Mouse (Mus musculus): ENCODE data around the gene Hao1. TPM values are rescaled to one million over a fixed set of nuclear protein-coding genes. Genes with fewer than 3 reads are reported as not detected.

Gene Hao1
- polyA plus RNA-seq, 1 experiment from 2014 or later: not detected

DNA sequence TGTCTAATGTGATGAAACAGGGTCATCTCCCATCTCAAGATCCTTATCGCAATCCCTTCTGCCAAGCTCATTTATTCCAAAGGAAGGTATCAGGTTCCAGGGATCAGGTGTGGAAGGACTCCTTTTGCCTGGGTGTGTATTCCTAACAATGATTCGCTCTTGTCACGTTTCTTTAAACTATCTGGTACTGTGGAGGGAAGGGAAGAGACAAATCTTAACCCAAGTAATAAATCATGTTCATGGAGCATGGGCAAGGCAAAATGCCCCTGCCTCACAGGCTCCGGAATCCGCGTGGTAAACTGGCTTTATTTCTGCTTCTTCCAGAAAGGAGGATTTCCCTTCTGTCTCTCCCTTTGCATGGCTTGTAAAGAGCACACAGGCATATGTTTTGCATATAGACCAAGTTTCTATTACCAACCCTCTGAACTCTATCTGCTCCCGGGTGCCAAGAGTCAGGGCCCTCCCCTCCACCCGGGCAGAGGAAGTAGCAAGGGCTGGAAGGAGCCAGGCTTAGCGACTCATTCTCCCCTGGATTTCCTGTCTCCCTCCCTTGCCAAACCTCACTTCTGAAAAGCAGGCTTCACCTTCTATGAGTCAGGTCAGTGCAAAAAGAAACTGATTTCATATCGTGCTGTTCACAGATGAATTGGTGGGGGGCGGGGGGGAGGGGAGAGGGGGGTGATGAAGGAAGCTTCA lies 26.6 kb downstream of the Hao1 start:
- 40% methylated on average over 11 of the region's 11 CpGs for WGBS
- H3K4me1 ChIP-seq: peaks cover 10% of the 10 kb centered on the region
- H3K4me2 ChIP-seq: peak overlapping the region; percentile 37
- no peaks in the 10 kb centered on the region for H3K36me3 ChIP-seq
- no peaks in the 10 kb centered on the region for H3K27me3 ChIP-seq
- 0 out of 2 replicates have a peak overlapping the region, but pooled peaks have one; percentile 3 for H3K4me3 ChIP-seq
- peak; percentile 78 for ATAC-seq (ENCODE audit: borderline replicate concordance, extremely low read depth, low FRiP score, low TSS enrichment)
- no peaks in the 10 kb centered on the region for H3K9me3 ChIP-seq
- no peak overlapping the region for H3K9ac ChIP-seq
- H3K27ac ChIP-seq: no peak overlapping the region

DNA sequence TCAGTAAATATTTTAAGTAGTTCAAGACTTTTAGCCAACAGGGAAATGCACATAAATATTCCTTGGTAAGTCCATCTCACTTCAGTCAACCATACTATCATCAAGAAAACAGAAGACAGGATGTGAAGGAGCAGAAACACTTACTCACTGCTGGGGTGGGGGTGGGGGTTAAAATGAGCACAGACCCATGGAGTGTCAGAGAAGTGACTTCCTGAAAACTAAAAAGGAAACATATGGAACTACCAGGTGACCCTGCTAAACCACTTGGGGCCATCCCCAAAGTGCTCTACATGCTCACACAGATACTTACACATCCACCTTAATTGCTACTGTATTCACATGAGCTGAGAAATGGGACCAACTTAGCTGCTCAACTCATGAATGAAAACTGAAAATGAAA lies 36.1 kb downstream of the Hao1 start:
- Histone ChIP-seq H3K27me3 (no peaks in the 10 kb centered on the region), H3K4me3 (no peak overlapping the region), H3K9ac (no peak overlapping the region), H3K36me3 (no peaks in the 10 kb centered on the region), H3K4me2 (no peak overlapping the region), H3K9me3 (no peaks in the 10 kb centered on the region), H3K4me1 (no peaks in the 10 kb centered on the region), H3K27ac (no peak overlapping the region)
- ATAC-seq (ENCODE audit: borderline replicate concordance, extremely low read depth, low FRiP score, low TSS enrichment): no peak

DNA sequence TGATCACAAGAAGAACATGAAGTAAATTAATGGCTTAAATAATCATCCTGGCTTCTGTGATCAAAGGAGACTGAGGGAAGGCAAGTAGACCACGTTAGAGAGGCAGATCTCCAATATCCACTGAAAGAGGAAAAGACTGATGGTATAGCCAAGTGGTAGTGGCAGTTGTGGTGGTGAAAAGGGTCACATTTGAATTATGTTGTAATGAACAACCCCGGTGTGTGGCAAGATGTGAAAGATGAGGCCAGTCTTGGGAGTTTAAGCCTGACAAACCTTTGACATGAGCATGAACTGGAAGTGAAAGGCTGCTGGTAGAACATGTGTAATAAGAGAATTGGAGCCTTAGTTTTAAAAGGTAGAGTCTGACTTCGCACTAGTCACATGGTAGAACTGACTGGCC lies 54.4 kb downstream of the Hao1 start:
- H3K27ac ChIP-seq: no peak overlapping the region
- H3K36me3 ChIP-seq: no peaks in the 10 kb centered on the region
- no peaks in the 10 kb centered on the region for H3K27me3 ChIP-seq
- no peak for ATAC-seq (ENCODE audit: borderline replicate concordance, extremely low read depth, low FRiP score, low TSS enrichment)
- no peaks in the 10 kb centered on the region for H3K4me1 ChIP-seq
- H3K4me3 ChIP-seq: no peak overlapping the region
- H3K4me2 ChIP-seq: no peak overlapping the region
- H3K9me3 ChIP-seq: no peaks in the 10 kb centered on the region
- H3K9ac ChIP-seq: no peak overlapping the region
- 82% methylated on average over 3 of the region's 3 CpGs for WGBS

DNA sequence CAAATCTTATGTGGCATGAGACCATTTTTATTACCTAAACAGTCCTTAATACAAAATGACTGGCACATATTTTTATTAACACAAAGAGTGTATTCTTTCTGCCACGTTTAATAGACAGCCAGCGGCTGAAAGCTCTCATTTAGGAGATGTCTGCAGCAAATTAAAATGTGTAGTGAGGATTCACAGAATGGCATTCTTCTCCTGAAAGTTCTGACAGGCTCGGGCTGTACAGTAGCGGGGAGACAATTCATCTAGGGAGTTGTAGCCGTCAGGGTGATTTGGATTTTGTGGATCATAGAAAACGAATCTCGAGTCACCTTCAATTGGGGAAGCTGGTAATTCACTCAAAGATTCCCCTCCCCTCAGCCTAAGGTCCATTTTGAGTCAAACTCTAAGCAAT lies 55.7 kb downstream of the Hao1 start:
- WGBS: 67% methylated on average over 7 of the region's 7 CpGs
- no peak for ATAC-seq (ENCODE audit: borderline replicate concordance, extremely low read depth, low FRiP score, low TSS enrichment)
- Histone ChIP-seq H3K27ac (no peak overlapping the region), H3K27me3 (no peaks in the 10 kb centered on the region), H3K4me3 (no peak overlapping the region), H3K36me3 (no peaks in the 10 kb centered on the region), H3K9ac (no peak overlapping the region), H3K9me3 (no peaks in the 10 kb centered on the region), H3K4me1 (no peaks in the 10 kb centered on the region), H3K4me2 (no peak overlapping the region)

DNA sequence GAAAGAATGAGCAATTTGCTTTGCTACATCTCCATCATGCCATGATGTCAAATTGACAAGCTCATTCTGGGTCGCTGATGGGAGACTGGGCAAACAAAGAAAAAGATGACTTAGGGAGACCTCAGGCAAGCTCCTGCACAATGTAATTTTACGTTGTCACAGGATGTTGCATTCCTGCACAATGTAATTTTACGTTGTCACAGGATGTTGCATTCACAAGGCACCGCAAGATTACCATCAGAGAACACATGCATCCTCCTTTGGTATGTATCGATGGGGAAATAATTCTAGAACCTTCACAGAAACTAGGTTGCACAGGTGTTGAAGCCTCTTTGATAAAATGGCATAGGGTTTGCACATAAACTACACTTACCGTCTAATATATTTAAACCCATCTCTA lies 65.5 kb downstream of the Hao1 start:
- Histone ChIP-seq H3K4me3 (no peak overlapping the region), H3K27me3 (no peaks in the 10 kb centered on the region), H3K4me1 (no peaks in the 10 kb centered on the region), H3K36me3 (no peaks in the 10 kb centered on the region), H3K27ac (no peak overlapping the region), H3K4me2 (no peak overlapping the region), H3K9ac (no peak overlapping the region), H3K9me3 (no peaks in the 10 kb centered on the region)
- WGBS: 87% methylated on average over 6 of the region's 6 CpGs
- no peak for ATAC-seq (ENCODE audit: borderline replicate concordance, extremely low read depth, low FRiP score, low TSS enrichment)

DNA sequence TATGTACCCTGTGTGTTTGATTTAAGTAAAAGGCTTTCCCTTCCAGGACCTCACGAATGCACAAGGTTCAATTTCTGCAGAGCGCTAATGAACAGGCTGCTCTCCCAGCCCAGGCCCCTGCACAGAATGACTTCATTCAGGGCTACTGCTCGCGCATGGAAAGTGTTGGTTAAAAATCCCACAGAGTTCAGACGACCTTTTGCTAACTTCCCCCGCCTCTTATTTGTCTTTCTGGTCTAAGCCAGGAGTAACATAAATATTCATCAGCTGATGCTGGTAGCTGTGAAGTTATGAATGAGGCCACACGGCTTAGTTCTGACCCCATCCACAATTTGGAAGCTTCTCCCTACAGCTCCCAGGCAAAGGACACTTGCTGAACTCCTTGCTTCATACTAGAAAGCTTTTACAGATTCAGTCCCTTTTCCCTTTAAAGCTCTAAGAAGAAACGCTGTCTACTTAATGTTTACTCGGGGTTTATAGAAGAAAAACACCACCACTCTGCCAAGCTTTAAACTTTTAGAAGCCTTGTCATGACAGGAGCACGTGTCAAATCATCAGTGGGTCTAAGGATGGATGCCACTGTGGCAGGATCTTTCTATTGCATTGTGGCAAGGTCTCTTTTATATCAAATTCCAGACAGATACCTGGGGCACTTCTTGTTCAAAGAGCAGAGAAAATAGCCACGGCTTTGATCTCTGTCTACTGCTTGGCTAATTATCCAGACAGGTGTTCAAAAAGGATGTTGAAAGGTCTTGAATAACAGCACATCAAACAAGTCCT lies 67.9 kb downstream of the Hao1 start:
- Histone ChIP-seq H3K9ac (no peak overlapping the region), H3K4me2 (no peak overlapping the region), H3K36me3 (no peaks in the 10 kb centered on the region), H3K4me3 (no peak overlapping the region), H3K4me1 (0 out of 2 replicates have a peak, but pooled peaks cover 3% of the 10 kb centered on the region), H3K27ac (no peak overlapping the region), H3K27me3 (no peaks in the 10 kb centered on the region), H3K9me3 (no peaks in the 10 kb centered on the region)
- 29% methylated on average over 11 of the region's 11 CpGs for WGBS
- ATAC-seq (ENCODE audit: borderline replicate concordance, extremely low read depth, low FRiP score, low TSS enrichment): no peak

DNA sequence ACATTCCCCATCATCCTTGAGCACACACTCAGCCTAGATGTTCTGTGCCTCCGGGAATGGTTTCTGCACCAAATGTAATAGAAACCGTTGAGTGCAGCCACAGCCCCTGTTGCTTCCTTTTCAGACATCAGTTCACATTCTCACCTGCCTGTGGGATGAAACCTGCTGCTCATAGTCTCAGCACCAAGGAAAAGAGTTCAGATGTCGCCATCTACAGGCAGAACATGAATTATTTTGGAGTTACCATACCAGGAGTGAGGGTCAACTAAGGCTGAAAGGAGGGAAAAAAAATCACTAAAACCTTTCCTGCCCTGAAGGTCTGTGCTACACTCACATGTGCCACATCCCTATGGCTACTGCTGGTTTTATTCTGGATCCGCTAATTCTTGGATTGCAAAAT lies 71.5 kb downstream of the Hao1 start:
- H3K9me3 ChIP-seq: no peaks in the 10 kb centered on the region
- H3K4me2 ChIP-seq: no peak overlapping the region
- ATAC-seq (ENCODE audit: borderline replicate concordance, extremely low read depth, low FRiP score, low TSS enrichment): no peak
- H3K27me3 ChIP-seq: no peaks in the 10 kb centered on the region
- H3K9ac ChIP-seq: no peak overlapping the region
- no peak overlapping the region for H3K4me3 ChIP-seq
- H3K36me3 ChIP-seq: no peaks in the 10 kb centered on the region
- H3K27ac ChIP-seq: no peak overlapping the region
- 28% methylated on average over 4 of the region's 4 CpGs for WGBS
- H3K4me1 ChIP-seq: 0 out of 2 replicates have a peak, but pooled peaks cover 3% of the 10 kb centered on the region

DNA sequence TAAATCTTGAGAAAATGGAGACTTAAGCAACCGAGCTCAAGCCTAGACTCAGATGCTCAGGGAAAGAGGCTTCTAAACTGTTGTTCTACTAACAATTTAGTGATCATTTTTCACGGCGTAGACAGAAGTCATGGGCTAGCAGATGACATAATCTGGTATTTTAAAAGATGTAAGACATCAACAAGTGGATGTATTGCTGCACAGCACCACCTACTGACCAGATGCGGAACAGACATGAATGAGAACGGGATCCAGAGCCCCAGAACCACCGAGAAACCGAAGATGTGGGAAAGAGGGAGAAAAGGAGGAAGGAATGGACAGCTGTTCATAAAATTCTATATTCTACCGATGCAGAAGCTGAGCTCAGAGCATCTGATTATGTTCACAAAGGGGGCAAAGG lies 72.4 kb downstream of the Hao1 start:
- H3K9ac ChIP-seq: no peak overlapping the region
- H3K4me1 ChIP-seq: 0 out of 2 replicates have a peak, but pooled peaks cover 3% of the 10 kb centered on the region
- ATAC-seq (ENCODE audit: borderline replicate concordance, extremely low read depth, low FRiP score, low TSS enrichment): no peak; the same call in 1 of the 2 replicates
- no peak overlapping the region for H3K4me2 ChIP-seq
- H3K27me3 ChIP-seq: no peaks in the 10 kb centered on the region
- H3K36me3 ChIP-seq: no peaks in the 10 kb centered on the region
- H3K9me3 ChIP-seq: no peaks in the 10 kb centered on the region
- H3K27ac ChIP-seq: no peak overlapping the region
- 8% methylated on average over 8 of the region's 8 CpGs for WGBS
- no peak overlapping the region for H3K4me3 ChIP-seq

DNA sequence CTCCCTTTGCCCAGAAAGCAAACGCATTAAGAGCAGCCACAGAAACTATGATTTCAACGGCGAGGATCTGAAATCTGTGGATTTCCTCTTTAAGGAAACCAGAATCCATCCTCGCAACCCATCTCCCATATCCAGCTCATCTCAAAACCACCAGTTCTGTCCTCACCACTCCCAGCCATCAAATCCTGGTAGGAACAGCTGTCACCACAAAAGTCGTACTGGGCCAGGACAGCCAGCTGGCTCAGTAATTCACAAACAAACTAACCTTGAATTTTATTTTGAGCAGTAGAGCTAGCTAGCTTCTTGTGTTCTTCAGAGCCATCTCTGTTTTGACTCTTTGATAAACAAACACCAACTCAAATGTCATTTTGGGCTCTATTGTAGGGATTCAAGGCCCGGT lies 73.0 kb downstream of the Hao1 start:
- no peaks in the 10 kb centered on the region for H3K36me3 ChIP-seq
- H3K4me2 ChIP-seq: no peak overlapping the region
- 0 out of 2 replicates have a peak, but pooled peaks cover 3% of the 10 kb centered on the region for H3K4me1 ChIP-seq
- no peaks in the 10 kb centered on the region for H3K9me3 ChIP-seq
- H3K4me3 ChIP-seq: no peak overlapping the region
- no peak for ATAC-seq (ENCODE audit: borderline replicate concordance, extremely low read depth, low FRiP score, low TSS enrichment)
- whole genome bisulfite sequencing: 85% methylated on average over 6 of the region's 6 CpGs
- no peak overlapping the region for H3K9ac ChIP-seq
- no peaks in the 10 kb centered on the region for H3K27me3 ChIP-seq
- H3K27ac ChIP-seq: no peak overlapping the region

DNA sequence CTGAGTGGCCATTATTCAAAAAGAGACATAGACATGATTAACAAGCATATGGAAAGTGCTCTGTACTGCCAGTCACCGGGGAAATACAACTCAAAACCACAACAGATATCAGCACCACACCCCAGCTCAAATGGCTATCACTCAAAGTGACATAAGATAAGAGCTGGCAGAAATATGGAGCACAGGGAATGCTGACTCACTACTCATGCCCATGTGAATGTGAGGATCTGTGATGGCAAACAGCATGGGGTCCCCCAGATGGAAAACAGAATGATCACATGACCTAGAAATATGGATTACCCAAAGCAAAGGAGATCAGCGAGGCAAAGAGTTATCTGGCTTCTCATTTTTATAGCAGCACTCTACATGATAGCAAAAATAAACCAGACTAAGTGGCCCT lies 89.0 kb downstream of the Hao1 start:
- Histone ChIP-seq H3K4me3 (no peak overlapping the region), H3K27ac (no peak overlapping the region), H3K4me2 (no peak overlapping the region), H3K4me1 (no peaks in the 10 kb centered on the region), H3K9ac (no peak overlapping the region), H3K27me3 (no peaks in the 10 kb centered on the region), H3K9me3 (no peaks in the 10 kb centered on the region), H3K36me3 (no peaks in the 10 kb centered on the region)
- ATAC-seq (ENCODE audit: borderline replicate concordance, extremely low read depth, low FRiP score, low TSS enrichment): no peak
- WGBS: 57% methylated on average over 2 of the region's 2 CpGs

DNA sequence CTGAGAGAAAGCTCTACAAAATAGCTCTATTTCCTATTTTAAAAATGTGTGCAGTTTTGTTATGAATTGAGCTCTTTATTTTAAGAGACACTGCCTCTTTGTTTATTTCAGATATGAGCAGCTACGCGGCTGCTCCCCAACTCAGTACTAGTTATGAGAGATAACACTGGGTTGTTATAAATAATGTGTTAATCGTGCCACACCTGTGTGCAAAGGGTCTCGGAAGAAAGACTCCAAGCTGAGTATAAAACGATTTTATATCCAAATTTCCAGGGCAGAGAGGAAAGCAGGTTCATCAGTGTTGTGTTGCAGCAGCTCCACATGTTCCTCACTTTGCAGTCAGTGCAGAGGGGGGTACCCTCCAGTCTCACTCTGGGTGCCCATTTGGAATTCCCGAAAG lies 91.8 kb downstream of the Hao1 start:
- ATAC-seq (ENCODE audit: borderline replicate concordance, extremely low read depth, low FRiP score, low TSS enrichment): no peak
- Histone ChIP-seq H3K4me2 (no peak overlapping the region), H3K27me3 (no peaks in the 10 kb centered on the region), H3K36me3 (no peaks in the 10 kb centered on the region), H3K9me3 (no peaks in the 10 kb centered on the region), H3K4me1 (no peaks in the 10 kb centered on the region), H3K4me3 (no peak overlapping the region), H3K27ac (no peak overlapping the region), H3K9ac (no peak overlapping the region)
- 67% methylated on average over 6 of the region's 6 CpGs for WGBS

DNA sequence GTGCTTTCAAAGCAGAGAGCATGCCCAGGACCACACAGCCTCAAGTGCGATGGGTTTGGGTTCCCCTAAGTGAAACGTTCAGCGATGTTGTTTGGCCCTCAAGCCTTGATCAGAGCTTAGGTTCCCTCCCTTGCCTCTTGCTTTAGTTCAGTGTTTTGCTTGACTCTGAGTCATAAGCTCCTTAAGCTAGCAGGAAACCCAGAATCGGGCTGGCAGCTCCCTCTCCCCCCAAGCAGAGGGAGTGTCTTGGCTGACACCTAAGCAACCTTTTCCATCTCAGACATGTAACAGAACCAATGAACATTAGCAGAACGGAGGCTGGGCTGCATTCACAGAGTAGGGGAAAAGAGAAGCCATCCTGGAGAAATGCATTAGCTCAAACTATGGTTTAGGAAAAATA lies 93.3 kb downstream of the Hao1 start:
- no peak for ATAC-seq (ENCODE audit: borderline replicate concordance, extremely low read depth, low FRiP score, low TSS enrichment)

More for the DNA sequence above, 93.3 kb downstream of the Hao1 start:
- 69% methylated on average over 5 of the region's 5 CpGs for WGBS
- 0 out of 2 replicates have a peak, but pooled peaks cover 3% of the 10 kb centered on the region for H3K4me1 ChIP-seq
- no peak overlapping the region for H3K4me3 ChIP-seq
- H3K9ac ChIP-seq: no peak overlapping the region
- no peaks in the 10 kb centered on the region for H3K27me3 ChIP-seq
- H3K9me3 ChIP-seq: no peaks in the 10 kb centered on the region
- no peaks in the 10 kb centered on the region for H3K36me3 ChIP-seq
- no peak overlapping the region for H3K27ac ChIP-seq
- H3K4me2 ChIP-seq: no peak overlapping the region

Measured in lung, embryonic 15.5 days (tissue).